Mouse (Mus musculus) kidney, adult 2 months (tissue): ENCODE data around the gene Ntrk1. TPM values are rescaled to one million over a fixed set of nuclear protein-coding genes. Genes with fewer than 3 reads are reported as not detected.

Experiments used
- DNase-seq: peaks from one replicate; pipeline ENCODE4 v3.0.0; 2021
- H3K27ac ChIP-seq: fragments of 200-500 bp; 2 replicates; pipeline ENCODE4 v1.5.1; 2012; ENCODE audit warnings: low read depth, low read length, control low read depth, inconsistent platforms; ENCODE audit not compliant: insufficient read depth
- H3K27me3 ChIP-seq: fragments of 200-500 bp; replicated peaks from 2 replicates; pipeline ENCODE4 v1.6.1; 2012; ENCODE audit warnings: mild to moderate bottlenecking, moderate library complexity, low read length, inconsistent platforms; ENCODE audit not compliant: control insufficient read depth, insufficient read depth
- H3K36me3 ChIP-seq: fragments of 200-500 bp; 2 replicates; pipeline ENCODE4 v1.6.1; 2012; ENCODE audit warnings: mild to moderate bottlenecking, moderate library complexity, low read length, inconsistent platforms; ENCODE audit not compliant: control insufficient read depth, insufficient read depth
- H3K4me1 ChIP-seq: fragments of 200-500 bp; 2 replicates; pipeline ENCODE4 v1.6.1; 2011; ENCODE audit warnings: low read length; ENCODE audit not compliant: control insufficient read depth, insufficient read depth
- H3K4me3 ChIP-seq: fragments of 200-500 bp; 2 replicates; pipeline ENCODE4 v1.5.1; 2011; ENCODE audit warnings: mild to moderate bottlenecking, low read depth, low read length, control low read depth; ENCODE audit not compliant: insufficient read depth
- CTCF ChIP-seq: fragments of 200-500 bp; conservative IDR thresholded peaks from 2 replicates; pipeline ENCODE4 v1.5.1; 2011; ENCODE audit warnings: low read depth, mild to moderate bottlenecking, control low read depth, low read length, moderate library complexity, mixed read lengths; ENCODE audit not compliant: insufficient read depth, insufficient read length
- POLR2A ChIP-seq: fragments of 200-500 bp; IDR thresholded peaks from one replicate; pipeline ENCODE4 v1.6.1; 2011; ENCODE audit warnings: low read depth, low read length, control low read depth
- WGBS: fragments of 180-500 bp; shearing (Covaris S2); methylation state at CpG from one replicate; pipeline ENCODE4 v1.1.7; 2018; 5-methylcytosine and 5-hydroxymethylcytosine counted together
- polyA plus RNA-seq: library from polyadenylated mRNA; depleted of rRNA; stranded (reverse); fragments of >200 nt; gene quantifications from 2 replicates; pipeline ENCODE4 v1.2.3, GENCODE M21; 2012

Gene Ntrk1
- polyA plus RNA-seq, 1 experiment, result 4.5 TPM

DNA sequence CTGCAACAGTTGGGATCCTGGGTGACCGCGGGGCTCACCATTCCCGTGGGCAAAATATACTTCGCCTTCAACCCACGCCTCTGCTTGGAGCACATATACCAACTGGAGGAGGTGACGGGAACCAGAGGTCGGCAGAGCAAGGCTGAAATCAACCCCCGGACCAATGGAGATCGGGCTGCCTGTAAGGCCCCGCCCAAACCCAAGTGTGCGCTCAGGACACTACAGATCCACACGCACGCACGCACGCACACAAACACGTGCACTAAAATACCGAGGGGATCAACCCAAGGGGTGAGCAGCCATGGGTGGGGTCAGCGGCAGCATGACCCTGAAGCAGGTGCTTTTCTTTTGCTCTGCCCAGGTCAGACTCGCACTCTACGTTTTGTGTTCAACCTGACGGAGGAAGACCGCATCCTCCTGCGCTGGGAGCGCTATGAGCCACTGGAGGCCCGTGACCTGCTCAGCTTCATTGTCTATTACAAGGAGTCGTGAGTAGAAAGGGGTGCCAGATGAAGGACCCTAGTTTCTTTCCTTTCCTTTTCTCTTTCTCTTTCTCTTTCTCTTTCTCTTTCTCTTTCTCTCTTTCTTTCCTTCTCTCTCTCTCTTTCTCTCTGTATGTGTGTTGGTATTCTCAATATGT is 9.2 kb upstream of the Ntrk1 start:
- no peaks in the 10 kb centered on the region for H3K27me3 ChIP-seq
- H3K4me1 ChIP-seq, result no peaks in the 10 kb centered on the region
- no peak overlapping the region for H3K27ac ChIP-seq
- no peaks in the 10 kb centered on the region for H3K36me3 ChIP-seq
- 5% methylated on average over 26 of the region's 26 CpGs for WGBS
- TF ChIP-seq POLR2A (no peak), CTCF (no peak)
- peak overlapping the region; percentile 11; the same call in 1 of the 2 replicates for H3K4me3 ChIP-seq
- DNase-seq, result no peak

DNA sequence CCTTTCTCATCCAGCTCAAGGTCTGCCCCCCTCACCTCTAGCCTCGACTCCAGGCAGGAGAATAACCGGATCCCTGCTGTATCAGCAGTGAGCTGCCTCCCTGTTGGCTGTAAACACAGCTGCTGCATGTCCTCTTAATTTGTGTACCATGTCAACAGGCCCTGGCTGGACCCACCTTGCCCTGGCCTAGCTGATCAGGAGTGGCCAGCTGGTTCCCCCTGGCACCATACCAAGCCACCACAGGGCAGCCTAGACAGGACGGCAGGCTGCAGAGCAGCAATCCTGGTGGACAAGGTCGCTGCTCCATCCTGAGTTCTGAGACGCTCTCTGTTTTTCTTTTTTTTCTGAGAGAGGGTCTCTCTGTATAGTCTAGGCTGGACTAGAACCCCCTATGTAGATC is 6.7 kb upstream of the Ntrk1 start:
- no peak for TF ChIP-seq CTCF
- no peak for TF ChIP-seq POLR2A
- Histone ChIP-seq H3K36me3 (no peaks in the 10 kb centered on the region), H3K27me3 (peaks cover 2% of the 10 kb centered on the region), H3K4me1 (no peaks in the 10 kb centered on the region), H3K4me3 (no peak overlapping the region), H3K27ac (no peak overlapping the region)
- 53% methylated on average over 5 of the region's 5 CpGs for WGBS
- peak; percentile 35 for DNase-seq

DNA sequence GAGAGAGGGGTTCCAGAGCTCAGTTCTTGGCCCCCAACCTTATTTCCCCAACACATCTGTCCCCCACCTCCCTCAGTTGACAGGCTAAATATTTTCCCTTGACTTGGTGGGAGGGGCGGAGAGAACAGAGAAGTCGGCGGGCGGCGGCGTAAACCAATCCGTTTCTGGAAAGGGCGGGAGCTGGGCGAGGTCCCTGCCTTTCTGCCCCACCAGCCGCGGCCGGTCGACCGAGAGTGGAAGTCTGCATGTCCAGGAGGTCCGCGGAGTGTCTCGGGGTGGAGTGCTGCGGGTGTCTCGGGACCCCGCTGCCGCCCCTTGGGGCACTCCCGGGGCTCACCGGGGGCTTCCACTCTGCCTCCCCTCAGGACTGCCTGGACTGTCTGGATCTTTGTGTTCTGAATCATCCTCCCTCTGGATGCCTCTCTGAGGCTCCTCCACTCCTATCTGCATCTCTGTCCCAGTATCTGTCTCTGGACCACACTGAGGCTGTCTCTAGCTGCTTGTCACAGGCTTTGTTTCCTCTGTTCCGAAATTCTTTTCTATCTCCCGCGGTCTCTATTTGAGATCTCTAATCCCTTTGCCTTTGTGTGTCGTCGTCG is 1.9 kb upstream of the Ntrk1 start, which contains the start of gene Insrr:
Insrr (plus strand) TSS at position 216 of the 599 bp plus-strand sequence.
- peaks cover 6% of the 10 kb centered on the region for H3K27me3 ChIP-seq
- peak; percentile 38 for DNase-seq

DNA sequence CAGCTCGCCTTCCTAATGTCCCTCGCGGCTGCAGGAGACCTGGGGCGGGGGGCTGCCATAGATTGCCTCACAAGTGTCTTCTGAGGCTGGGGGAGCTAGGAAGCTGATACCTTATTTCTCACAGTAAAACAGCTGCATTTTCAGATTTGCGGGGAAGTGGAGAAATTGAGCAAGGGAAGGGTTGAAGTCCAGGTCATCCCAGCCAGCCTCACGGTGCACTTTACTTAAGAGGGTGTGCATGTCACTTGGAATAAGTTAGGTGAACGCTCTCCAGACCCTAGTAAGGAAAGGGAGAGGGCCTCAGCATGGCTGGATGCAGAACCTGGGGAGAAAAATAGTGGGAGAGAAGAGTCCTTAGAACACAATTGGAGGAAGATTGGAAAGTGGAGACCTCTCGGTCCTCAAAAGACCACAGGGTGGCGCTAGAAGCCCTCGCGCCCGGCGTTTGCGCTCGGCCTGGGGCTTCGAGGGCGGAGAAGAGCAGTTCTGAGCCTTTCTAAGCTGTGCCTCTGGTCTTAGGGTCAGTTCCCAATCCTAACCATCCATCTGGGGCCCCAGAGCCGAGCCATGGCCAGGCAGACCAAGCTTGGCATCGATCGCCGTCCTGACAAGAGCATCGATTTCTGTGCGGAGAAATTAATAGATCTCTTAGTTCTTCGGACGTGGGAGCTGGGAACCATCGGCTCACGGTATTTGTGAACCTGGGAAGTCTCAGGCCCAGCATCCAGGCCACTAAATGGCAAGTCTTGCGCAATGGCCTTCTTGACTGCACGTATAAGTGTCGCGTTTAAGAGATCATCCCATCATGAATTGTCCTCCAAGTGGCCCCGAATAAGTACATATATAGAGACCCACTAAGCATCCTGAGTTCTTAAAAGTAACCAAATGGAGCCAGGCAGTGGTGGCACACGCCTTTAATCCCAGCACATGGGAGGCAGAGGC is 645 bp upstream of the Ntrk1 start:
- Histone ChIP-seq H3K4me3 (no peak overlapping the region), H3K4me1 (peaks cover 2% of the 10 kb centered on the region; the same call in 1 of the 2 replicates), H3K27ac (no peak overlapping the region), H3K27me3 (peaks cover 6% of the 10 kb centered on the region), H3K36me3 (no peaks in the 10 kb centered on the region)
- TF ChIP-seq CTCF (peak; percentile 63), POLR2A (no peak)
- WGBS, result 18% methylated on average over 33 of the region's 33 CpGs
- DNase-seq, result peak; percentile 56

More for the DNA sequence above, 1.9 kb upstream of the Ntrk1 start, which contains the start of gene Insrr:
- 3% methylated on average over 29 of the region's 29 CpGs for WGBS
- no peak for TF ChIP-seq POLR2A
- TF ChIP-seq CTCF, result no peak
- Histone ChIP-seq H3K36me3 (no peaks in the 10 kb centered on the region), H3K27ac (no peak within 1 kb of the TSS), H3K4me3 (no peak within 1 kb of the TSS), H3K4me1 (peaks cover 2% of the 10 kb centered on the region; the same call in 1 of the 2 replicates)

DNA sequence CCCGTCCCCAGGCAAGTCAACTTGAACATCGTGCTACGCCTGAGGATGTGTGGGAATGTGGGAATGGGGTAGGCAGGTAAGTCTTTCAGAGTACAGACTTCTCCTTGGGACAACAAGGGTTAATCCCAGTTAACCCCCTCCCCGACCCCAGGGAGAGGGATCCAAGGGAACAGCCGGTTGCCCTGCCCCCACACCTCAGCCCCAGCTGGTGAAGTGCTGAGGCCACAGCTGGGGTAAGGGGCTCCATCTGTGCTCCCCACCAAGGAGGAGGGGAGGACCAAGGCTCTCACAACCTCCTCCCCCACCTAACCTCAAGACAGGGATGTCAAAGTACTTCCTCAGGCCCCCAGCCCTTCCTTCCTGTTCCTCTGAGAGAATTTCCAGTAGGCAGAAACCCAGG is 5.2 kb downstream of the Ntrk1 start:
- H3K27ac ChIP-seq, result no peak overlapping the region
- H3K4me3 ChIP-seq, result no peak overlapping the region
- peaks cover 1% of the 10 kb centered on the region; the same call in 1 of the 2 replicates for H3K27me3 ChIP-seq
- 47% methylated on average over 5 of the region's 5 CpGs for WGBS
- no peaks in the 10 kb centered on the region for H3K36me3 ChIP-seq
- no peak for TF ChIP-seq CTCF
- TF ChIP-seq POLR2A, result no peak
- DNase-seq, result no peak
- H3K4me1 ChIP-seq, result no peaks in the 10 kb centered on the region

DNA sequence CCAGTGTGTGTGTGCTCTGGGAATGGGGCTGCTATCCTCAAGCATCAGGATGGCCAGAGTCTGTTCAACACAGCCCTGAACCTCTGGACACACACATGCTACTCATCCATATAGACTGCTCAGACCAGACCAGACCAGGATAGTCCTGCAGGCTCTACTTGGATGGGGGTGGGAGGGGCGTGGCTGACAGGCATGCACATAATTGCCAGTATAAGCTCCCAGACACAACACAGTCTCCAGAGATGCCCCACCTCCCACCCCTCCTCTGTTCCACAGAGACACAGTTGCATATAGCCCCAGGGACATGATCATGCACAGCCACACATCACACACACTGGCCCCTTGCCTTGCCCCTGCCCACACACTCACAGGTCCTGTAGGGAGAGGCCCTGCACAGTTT is 5.7 kb downstream of the Ntrk1 start:
- 59% methylated on average over 1 of the region's 1 CpGs for WGBS
- Histone ChIP-seq H3K4me3 (no peak overlapping the region), H3K27ac (no peak overlapping the region), H3K36me3 (no peaks in the 10 kb centered on the region), H3K4me1 (no peaks in the 10 kb centered on the region), H3K27me3 (no peaks in the 10 kb centered on the region)
- no peak for DNase-seq
- no peak for TF ChIP-seq CTCF
- no peak for TF ChIP-seq POLR2A
